Mouse (Mus musculus) embryonic facial prominence, embryonic 12.5 days (tissue): ENCODE measurements around the gene Dct. TPM values are rescaled to one million over a fixed set of nuclear protein-coding genes. Genes with fewer than 3 reads are reported as not detected.

ENCODE experiments used
- ATAC-seq: fragments of 200-750 bp; cut with Nextera tagmentation; 2 replicates; pipeline ENCODE4 v1.8.0; 2017; ENCODE audit not compliant: insufficient number of reproducible peaks, insufficient read depth, low FRiP score, low TSS enrichment
- H3K27ac ChIP-seq: fragments of 300-500 bp; sonication (generic); 2 replicates; pipeline ENCODE4 v1.5.1; 2016; ENCODE audit warnings: mild to moderate bottlenecking
- H3K27me3 ChIP-seq: fragments of 300-500 bp; sonication (generic); 2 replicates; pipeline ENCODE4 v1.6.1; 2016; ENCODE audit warnings: mild to moderate bottlenecking, moderate library complexity
- H3K36me3 ChIP-seq: fragments of 300-500 bp; sonication (generic); 2 replicates; pipeline ENCODE4 v1.6.1; 2016; ENCODE audit warnings: mild to moderate bottlenecking
- H3K4me1 ChIP-seq: fragments of 300-500 bp; sonication (generic); 2 replicates; pipeline ENCODE4 v1.6.1; 2016
- H3K4me2 ChIP-seq: fragments of 300-500 bp; sonication (generic); replicated peaks from 2 replicates; pipeline ENCODE4 v1.6.1; 2016; ENCODE audit warnings: mild to moderate bottlenecking, moderate library complexity
- H3K4me3 ChIP-seq: fragments of 300-500 bp; sonication (generic); 2 replicates; pipeline ENCODE4 v1.5.1; 2016; ENCODE audit warnings: mild to moderate bottlenecking
- H3K9ac ChIP-seq: fragments of 300-500 bp; sonication (generic); 2 replicates; pipeline ENCODE4 v1.6.1; 2016; ENCODE audit warnings: mild to moderate bottlenecking, moderate library complexity
- H3K9me3 ChIP-seq: fragments of 300-500 bp; sonication (generic); 2 replicates; pipeline ENCODE4 v1.6.1; 2016; ENCODE audit warnings: mild to moderate bottlenecking, moderate library complexity
- WGBS: fragments of 180-500 bp; shearing (Covaris S2); methylation state at CpG from one replicate; pipeline ENCODE4 v1.1.7; 2016; 5-methylcytosine and 5-hydroxymethylcytosine counted together
- polyA plus RNA-seq: library from polyadenylated mRNA; unstranded; fragments of >200 nt; fragmentation: Nextera tagmentation; extraction: Ambion mirVana; gene quantifications from 2 replicates; pipeline ENCODE4 v1.2.1, GENCODE M21; 2016

Gene Dct
- polyA plus RNA-seq, 1 experiment from 2014 or later: 13.6 TPM

- 92% methylated on average over 10 of the region's 10 CpGs for WGBS
- no peak overlapping the region for H3K4me2 ChIP-seq
Observed at GRCm38 (mm10) chr14:117988444-117988843, 63.6 kb downstream of the Dct start.

GRCm38 (mm10) chr14:117981532-117981931 is 70.5 kb downstream of the Dct start:
- Histone ChIP-seq H3K36me3 (no peaks in the 10 kb centered on the region), H3K9me3 (no peaks in the 10 kb centered on the region), H3K27me3 (no peaks in the 10 kb centered on the region), H3K4me3 (no peak overlapping the region), H3K27ac (no peak overlapping the region), H3K4me2 (no peak overlapping the region), H3K9ac (no peak overlapping the region), H3K4me1 (no peaks in the 10 kb centered on the region)
- 97% methylated on average over 10 of the region's 10 CpGs for WGBS
- no peak for ATAC-seq

More at GRCm38 (mm10) chr14:117988444-117988843, 63.6 kb downstream of the Dct start:
- Histone ChIP-seq H3K9ac (no peak overlapping the region), H3K36me3 (no peaks in the 10 kb centered on the region), H3K4me3 (no peak overlapping the region), H3K27me3 (no peaks in the 10 kb centered on the region), H3K27ac (no peak overlapping the region), H3K9me3 (no peaks in the 10 kb centered on the region), H3K4me1 (no peaks in the 10 kb centered on the region)
- ATAC-seq: no peak

- Histone ChIP-seq H3K4me2 (no peak overlapping the region), H3K4me3 (no peak overlapping the region), H3K9ac (no peak overlapping the region), H3K36me3 (no peaks in the 10 kb centered on the region), H3K27ac (no peak overlapping the region), H3K27me3 (no peaks in the 10 kb centered on the region), H3K4me1 (no peaks in the 10 kb centered on the region), H3K9me3 (no peaks in the 10 kb centered on the region)
- ATAC-seq: no peak
- 93% methylated on average over 5 of the region's 5 CpGs for WGBS
Observed at GRCm38 (mm10) chr14:117972576-117972975, 79.5 kb downstream of the Dct start.

Other genes with a start within 250 kb of the Dct start
- gene Tgds, start 80.5 kb upstream of the Dct start, polyA plus RNA-seq: 36.3 and 37.8 TPM in 2 replicates
- 53.4 and 57.0 TPM in 2 replicates for gene Gpr180, start 84.9 kb upstream of the Dct start, polyA plus RNA-seq
- 3.5 and 4.4 TPM in 2 replicates for gene Sox21, start 184.8 kb upstream of the Dct start, polyA plus RNA-seq
- not detected in 2 replicates for gene Gm9376, start 214.7 kb upstream of the Dct start, polyA plus RNA-seq